Mouse (Mus musculus) lung, postnatal 14 days (tissue): ENCODE data around the gene Cers6.
A peak's percentile ranks its signal among the peaks of the same experiment; 100 is the strongest.

Source experiments
- DNase-seq: peaks from one replicate; pipeline ENCODE4 v3.0.0; 2021

Gene Cers6

DNA sequence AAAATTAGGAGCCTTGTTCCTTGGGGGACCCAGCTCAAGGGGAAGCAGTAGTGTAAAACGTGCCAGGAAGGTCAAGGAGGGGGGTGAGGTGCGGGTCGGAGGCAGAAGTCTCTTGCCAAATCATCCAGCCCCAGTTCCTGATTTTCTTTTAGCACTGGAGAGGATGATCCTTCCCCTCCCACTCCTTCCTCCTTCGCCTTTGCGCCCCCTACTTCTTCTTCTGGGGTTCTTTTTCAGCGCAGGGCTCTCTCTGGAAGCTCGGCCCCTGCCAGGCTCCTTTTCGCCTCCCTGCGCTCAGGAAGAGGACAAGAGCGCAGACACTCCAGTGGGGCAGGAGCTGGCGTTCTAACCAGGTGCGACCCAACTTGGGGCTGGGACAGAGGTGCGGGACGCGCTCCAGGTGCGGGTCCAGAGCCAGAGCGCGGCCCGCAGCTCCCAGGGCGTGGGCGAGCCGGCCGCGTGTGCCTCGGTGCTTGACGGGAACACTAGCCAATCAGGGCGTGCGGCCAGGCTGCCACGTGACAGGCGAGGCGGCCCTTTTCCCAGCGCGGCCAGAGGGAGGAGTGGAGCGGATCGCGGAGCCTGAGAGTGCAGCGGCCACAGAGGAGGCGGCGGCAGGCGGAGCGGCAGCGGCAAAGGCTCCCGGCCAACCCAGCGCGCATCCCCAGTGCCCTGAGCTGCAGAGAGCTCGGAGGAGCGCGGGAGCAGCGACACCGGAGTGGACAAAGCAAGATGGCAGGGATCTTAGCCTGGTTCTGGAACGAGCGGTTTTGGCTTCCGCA, at the start of gene Cers6:
TSS of gene Cers6 (plus strand) at position 538 of the 782 bp plus-strand sequence.
- DNase-seq, result peak; percentile 97

DNA sequence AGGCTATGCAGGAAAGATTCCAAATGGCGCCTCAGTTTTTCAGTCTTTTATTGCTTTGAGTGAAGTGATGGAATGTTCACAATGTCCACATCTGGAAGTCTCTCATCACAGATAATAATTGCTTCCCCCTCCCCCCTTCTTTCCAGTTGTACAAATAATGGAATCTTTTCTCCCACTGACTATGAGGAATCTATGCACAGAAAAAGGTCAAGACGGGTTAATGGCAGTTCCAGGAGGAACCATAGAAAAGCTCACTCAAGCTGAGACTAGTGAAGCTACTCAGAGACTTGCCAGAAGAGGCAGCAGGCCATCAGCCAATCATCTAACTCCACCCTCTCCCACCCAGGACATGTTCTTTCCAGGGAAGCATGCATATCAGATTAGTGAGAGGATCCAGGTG, 46.8 kb upstream of the Cers6 start:
- DNase-seq, result no peak

- no peak for DNase-seq
Observed at GRCm38 (mm10) chr2:68819040-68819439, 42.2 kb upstream of the Cers6 start.

DNA sequence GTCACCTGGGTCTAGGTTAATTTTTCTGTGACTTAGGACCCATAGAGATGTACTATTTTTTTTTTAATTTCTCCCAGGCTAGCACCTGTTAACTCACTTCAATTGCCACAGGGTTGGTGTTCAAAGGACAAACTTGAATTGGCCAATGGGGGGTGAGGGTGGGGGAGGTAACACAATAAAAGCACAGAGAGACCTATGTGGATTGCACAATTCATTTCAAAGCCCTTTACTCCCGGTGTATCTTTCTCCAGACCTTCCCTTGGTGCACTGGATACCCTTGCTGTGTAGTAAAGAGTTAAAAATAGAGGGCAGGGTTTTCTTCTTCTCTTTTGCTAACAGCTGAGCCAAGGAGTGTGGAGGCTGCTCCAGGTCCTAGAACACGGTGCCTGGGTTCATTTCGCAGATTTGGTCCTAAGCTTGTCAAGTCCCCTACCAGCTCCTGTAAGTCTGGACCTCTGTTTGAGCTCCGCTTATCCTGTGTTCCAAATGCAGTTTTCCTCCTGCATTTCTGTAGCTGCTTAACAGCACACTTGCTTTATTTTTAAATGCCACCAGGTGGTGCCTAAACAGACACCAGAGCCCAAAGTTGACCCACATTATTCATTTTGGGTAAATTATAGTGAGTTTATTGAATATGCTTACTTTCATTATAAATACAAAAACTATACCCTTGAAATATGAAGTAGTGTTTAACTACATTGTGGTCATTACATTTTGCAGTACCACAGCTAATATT, 38.9 kb upstream of the Cers6 start:
- no peak for DNase-seq

DNA sequence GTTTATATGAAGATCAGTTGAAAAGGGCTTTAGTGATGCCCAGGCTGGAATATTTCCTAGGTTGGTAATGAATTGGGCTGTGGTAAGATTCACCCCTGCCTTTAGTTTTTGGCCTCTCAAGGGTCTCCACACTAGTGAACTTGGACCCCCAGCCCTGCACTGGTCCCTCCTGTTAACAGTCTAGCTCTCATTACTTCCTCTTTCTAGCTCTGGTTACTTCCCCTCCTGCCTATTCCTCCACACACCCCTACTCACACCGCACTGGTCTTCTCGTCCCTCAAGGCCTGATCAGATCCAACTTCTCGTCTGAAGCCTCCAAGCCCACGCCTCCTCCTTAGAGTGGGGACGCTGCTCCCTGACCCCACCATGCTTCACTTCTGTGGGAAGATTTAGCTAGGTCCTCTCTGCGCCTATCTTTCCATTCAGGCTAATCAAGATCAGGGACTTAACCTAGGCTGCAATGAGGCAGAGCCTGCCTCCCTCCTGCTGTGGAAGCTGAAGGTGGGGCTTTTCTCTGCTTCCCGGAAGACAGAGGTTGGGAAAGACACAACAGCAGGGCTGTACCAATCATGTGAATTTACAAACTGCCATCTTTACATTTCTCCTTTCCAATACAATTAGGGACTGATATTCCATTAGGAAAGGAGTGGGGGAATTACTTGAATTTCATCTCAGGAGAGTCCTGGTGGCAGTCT, 35.8 kb upstream of the Cers6 start:
- DNase-seq, result no peak

DNA sequence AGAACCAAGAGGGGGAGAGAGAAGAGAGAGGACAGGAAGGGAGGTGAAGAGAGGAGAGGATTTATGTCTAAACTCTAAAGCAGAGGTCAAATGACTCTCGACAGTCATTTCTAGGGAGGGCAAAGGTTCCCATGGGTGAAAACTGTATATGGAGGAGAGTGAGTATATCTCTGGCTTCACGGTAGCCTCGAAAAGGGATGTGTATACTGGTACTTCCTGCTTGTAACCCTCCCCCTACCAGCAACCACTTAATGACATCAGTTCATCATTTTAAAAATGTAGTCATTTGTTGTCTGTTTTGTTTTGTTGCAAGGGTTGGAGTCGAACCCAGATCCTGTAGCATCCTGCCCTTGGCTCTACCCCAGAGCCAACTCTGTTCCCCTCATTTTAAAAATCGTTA, 17.9 kb upstream of the Cers6 start:
- no peak for DNase-seq

- no peak for DNase-seq
Observed at GRCm38 (mm10) chr2:68844530-68844929, 16.7 kb upstream of the Cers6 start.

DNA sequence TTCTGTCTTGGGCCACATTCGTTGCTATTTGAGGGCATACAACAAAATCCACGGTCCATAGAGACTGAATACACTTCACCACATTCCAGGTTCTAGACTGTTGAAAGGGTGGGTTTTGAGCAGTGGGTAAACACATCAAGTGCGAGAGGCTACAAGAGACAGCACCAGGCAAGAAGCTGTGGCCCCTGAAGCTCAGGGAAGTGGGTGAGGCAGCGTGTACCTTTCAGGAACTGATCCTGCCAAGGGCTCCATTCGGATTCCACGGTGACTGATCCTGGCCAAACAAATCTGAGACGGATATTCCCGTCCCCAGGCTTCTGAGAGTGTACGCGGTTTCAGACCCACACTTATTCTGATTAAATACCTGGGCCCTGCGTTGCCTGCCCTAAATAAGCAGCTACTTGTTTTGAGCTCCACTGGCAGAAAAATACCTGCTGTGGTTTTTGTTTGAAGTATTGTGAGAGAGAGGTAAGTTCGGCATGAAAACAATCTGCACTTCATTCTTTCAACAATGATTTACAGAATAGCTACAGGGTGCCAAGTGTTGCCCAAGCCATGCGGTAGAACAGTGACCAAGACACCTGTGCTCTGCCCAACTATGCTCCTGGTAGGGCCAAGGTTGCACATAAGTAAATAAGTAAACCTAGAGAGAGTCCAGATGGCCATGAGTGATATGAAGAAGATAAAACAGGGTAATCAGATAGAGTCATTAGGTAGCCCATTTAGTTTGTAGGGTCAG, 16.1 kb upstream of the Cers6 start:
- DNase-seq, result no peak

DNA sequence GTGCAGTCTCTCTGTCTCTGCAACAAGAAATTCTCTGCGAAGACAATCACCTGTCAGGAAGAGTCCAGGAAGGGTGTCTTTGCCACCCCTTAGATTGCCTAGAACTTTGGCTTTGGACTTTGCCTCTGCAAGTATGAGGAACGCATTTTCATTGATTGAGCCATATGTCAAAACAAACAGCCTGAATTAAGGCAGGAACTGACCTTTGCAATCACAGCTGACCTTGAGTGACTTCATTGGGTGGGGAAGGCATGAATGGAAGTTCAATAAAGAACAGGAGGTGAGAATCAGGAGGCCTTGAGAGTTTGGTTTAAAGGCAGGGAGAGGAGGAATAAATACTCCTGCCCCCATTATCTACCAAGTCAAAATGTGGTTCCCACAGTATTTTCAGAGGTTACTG, 850 bp upstream of the Cers6 start:
- no peak for DNase-seq

- DNase-seq, result peak; percentile 47
Observed at GRCm38 (mm10) chr2:68861721-68862463, 651 bp downstream of the Cers6 start.

GRCm38 (mm10) chr2:68862464-68863266, 1.4 kb downstream of the Cers6 start:
- DNase-seq, result no peak

GRCm38 (mm10) chr2:68863561-68863960, 2.3 kb downstream of the Cers6 start:
- DNase-seq, result no peak

DNA sequence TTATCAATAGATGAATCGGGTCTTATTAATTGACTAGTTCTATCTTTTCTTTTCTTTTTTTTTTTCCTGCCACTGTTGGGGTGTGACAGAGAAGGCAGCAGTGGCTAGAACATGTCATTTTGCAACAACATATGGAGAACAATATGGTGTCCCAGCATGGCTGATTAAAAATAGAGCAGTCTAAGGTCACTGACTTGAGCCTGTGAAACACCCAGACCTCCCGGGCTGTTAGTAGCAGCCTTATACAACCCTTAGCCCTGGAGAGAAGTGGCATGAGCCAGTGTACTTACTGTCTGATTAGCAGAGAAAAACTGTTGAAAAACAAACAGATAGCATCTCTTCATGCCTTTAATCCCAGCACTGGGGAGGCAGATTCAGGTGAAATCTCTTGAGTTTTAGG, 3.1 kb downstream of the Cers6 start:
- no peak for DNase-seq

- DNase-seq, result no peak
Observed at GRCm38 (mm10) chr2:68867148-68867547, 5.9 kb downstream of the Cers6 start.

- DNase-seq, result no peak
Observed at GRCm38 (mm10) chr2:68870999-68871780, 9.9 kb downstream of the Cers6 start.

DNA sequence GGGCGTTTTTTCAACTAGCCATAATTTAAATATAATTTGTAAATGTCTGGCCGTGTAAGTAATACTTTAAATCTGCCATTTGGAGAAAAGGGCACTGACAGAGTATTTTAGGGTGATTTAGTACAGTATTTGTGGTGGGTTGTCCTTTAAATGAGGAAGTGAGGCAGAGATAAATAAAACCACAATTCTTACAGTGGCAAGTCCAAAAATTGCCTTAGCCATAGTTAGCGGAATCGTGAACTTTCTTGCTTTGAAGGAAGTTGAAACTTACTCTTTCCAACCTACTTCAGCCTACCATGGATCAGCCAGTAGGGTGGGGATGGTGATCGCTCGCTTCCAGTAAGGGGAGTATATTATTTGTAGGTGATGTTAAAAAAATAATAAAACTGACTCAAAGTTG, 11.8 kb downstream of the Cers6 start:
- no peak for DNase-seq

- no peak for DNase-seq
Observed at GRCm38 (mm10) chr2:68873653-68874441, 12.6 kb downstream of the Cers6 start.

GRCm38 (mm10) chr2:68874575-68874974, 13.3 kb downstream of the Cers6 start:
- DNase-seq, result no peak

- DNase-seq, result no peak
Observed at GRCm38 (mm10) chr2:68879071-68879651, 17.9 kb downstream of the Cers6 start.
